Mouse (Mus musculus): Measurements from ENCODE around the gene Tent5a. TPM values are rescaled to one million over a fixed set of nuclear protein-coding genes. Genes with fewer than 3 reads are reported as not detected.

Gene Tent5a
- polyA plus RNA-seq, 1 experiment from 2014 or later: 8.2 TPM

- no peak for ATAC-seq (replicated peaks; ENCODE audit: insufficient number of reproducible peaks, low FRiP score, low TSS enrichment)
- Histone ChIP-seq H3K4me1 (ENCODE audit: control insufficient read depth, insufficient read depth, low read length) (peaks cover 7% of the 10 kb centered on the region), H3K4me3 (ENCODE audit: low read depth, low read length) (peak overlapping the region; percentile 81), H3K36me3 (ENCODE audit: control insufficient read depth, insufficient read depth, low read length) (no peaks in the 10 kb centered on the region), H3K9ac (ENCODE audit: low read depth, low read length) (peak overlapping the region; percentile 77), H3K27me3 (ENCODE audit: control insufficient read depth, insufficient read depth, low read length) (no peaks in the 10 kb centered on the region), H3K27ac (ENCODE audit: low read depth, low read length) (peak overlapping the region; percentile 62; the same call in 1 of the 2 replicates), H3K9me3 (replicated peaks; ENCODE audit: control insufficient read depth, low read length) (no peaks in the 10 kb centered on the region), H3K4me2 (peak overlapping the region; percentile 86)
- WGBS (ENCODE audit: insufficient replicate concordance): 49% methylated on average over 11 of the region's 11 CpGs
Measured at GRCm38 (mm10) chr9:85324158-85324875, 2.8 kb downstream of the Tent5a start.

- Histone ChIP-seq H3K4me3 (ENCODE audit: low read depth, low read length) (no peak overlapping the region), H3K27ac (ENCODE audit: low read depth, low read length) (no peak overlapping the region), H3K9ac (ENCODE audit: low read depth, low read length) (no peak overlapping the region), H3K4me2 (no peak overlapping the region), H3K36me3 (ENCODE audit: control insufficient read depth, insufficient read depth, low read length) (no peaks in the 10 kb centered on the region), H3K4me1 (ENCODE audit: control insufficient read depth, insufficient read depth, low read length) (peaks cover 7% of the 10 kb centered on the region), H3K27me3 (ENCODE audit: control insufficient read depth, insufficient read depth, low read length) (no peaks in the 10 kb centered on the region), H3K9me3 (replicated peaks; ENCODE audit: control insufficient read depth, low read length) (no peaks in the 10 kb centered on the region)
- ATAC-seq (replicated peaks; ENCODE audit: insufficient number of reproducible peaks, low FRiP score, low TSS enrichment): no peak
- 71% methylated on average over 8 of the region's 8 CpGs for WGBS (ENCODE audit: insufficient replicate concordance)
Measured at GRCm38 (mm10) chr9:85320167-85320951, 6.8 kb downstream of the Tent5a start.

- Histone ChIP-seq H3K9ac (ENCODE audit: low read depth, low read length) (no peak overlapping the region), H3K4me3 (ENCODE audit: low read depth, low read length) (no peak overlapping the region), H3K36me3 (ENCODE audit: control insufficient read depth, insufficient read depth, low read length) (no peaks in the 10 kb centered on the region), H3K4me2 (no peak overlapping the region), H3K9me3 (replicated peaks; ENCODE audit: control insufficient read depth, low read length) (no peaks in the 10 kb centered on the region), H3K27me3 (ENCODE audit: control insufficient read depth, insufficient read depth, low read length) (no peaks in the 10 kb centered on the region), H3K4me1 (ENCODE audit: control insufficient read depth, insufficient read depth, low read length) (no peaks in the 10 kb centered on the region), H3K27ac (ENCODE audit: low read depth, low read length) (no peak overlapping the region)
- 56% methylated on average over 1 of the region's 1 CpGs for WGBS (ENCODE audit: insufficient replicate concordance)
- ATAC-seq (replicated peaks; ENCODE audit: insufficient number of reproducible peaks, low FRiP score, low TSS enrichment): no peak
Measured at GRCm38 (mm10) chr9:85316122-85316521, 11.0 kb downstream of the Tent5a start.

GRCm38 (mm10) chr9:85312473-85312872 is 14.7 kb downstream of the Tent5a start, which contains the start of gene Gm11114:
Gm11114 (plus strand) TSS chr9:85312773.
- no peak within 1 kb of the TSS for H3K27ac ChIP-seq (ENCODE audit: low read depth, low read length)
- H3K4me3 ChIP-seq (ENCODE audit: low read depth, low read length): no peak within 1 kb of the TSS
- ATAC-seq (replicated peaks; ENCODE audit: insufficient number of reproducible peaks, low FRiP score, low TSS enrichment): no peak
- H3K9ac ChIP-seq (ENCODE audit: low read depth, low read length): no peak within 1 kb of the TSS
- 80% methylated on average over 6 of the region's 6 CpGs for WGBS (ENCODE audit: insufficient replicate concordance)
- no peaks in the 10 kb centered on the region for H3K36me3 ChIP-seq (ENCODE audit: control insufficient read depth, insufficient read depth, low read length)
- no peak within 1 kb of the TSS for H3K4me2 ChIP-seq
- H3K27me3 ChIP-seq (ENCODE audit: control insufficient read depth, insufficient read depth, low read length): no peaks in the 10 kb centered on the region
- H3K9me3 ChIP-seq (replicated peaks; ENCODE audit: control insufficient read depth, low read length): no peaks in the 10 kb centered on the region
- no peaks in the 10 kb centered on the region for H3K4me1 ChIP-seq (ENCODE audit: control insufficient read depth, insufficient read depth, low read length)

- Histone ChIP-seq H3K4me2 (no peak overlapping the region), H3K4me1 (ENCODE audit: control insufficient read depth, insufficient read depth, low read length) (no peaks in the 10 kb centered on the region), H3K4me3 (ENCODE audit: low read depth, low read length) (no peak overlapping the region), H3K9ac (ENCODE audit: low read depth, low read length) (no peak overlapping the region), H3K27ac (ENCODE audit: low read depth, low read length) (no peak overlapping the region), H3K36me3 (ENCODE audit: control insufficient read depth, insufficient read depth, low read length) (no peaks in the 10 kb centered on the region), H3K27me3 (ENCODE audit: control insufficient read depth, insufficient read depth, low read length) (no peaks in the 10 kb centered on the region), H3K9me3 (replicated peaks; ENCODE audit: control insufficient read depth, low read length) (no peaks in the 10 kb centered on the region)
- WGBS (ENCODE audit: insufficient replicate concordance): 78% methylated on average over 3 of the region's 3 CpGs
- no peak for ATAC-seq (replicated peaks; ENCODE audit: insufficient number of reproducible peaks, low FRiP score, low TSS enrichment)
Measured at GRCm38 (mm10) chr9:85303378-85303777, 23.8 kb downstream of the Tent5a start.

- Histone ChIP-seq H3K4me3 (ENCODE audit: low read depth, low read length) (no peak overlapping the region), H3K9me3 (replicated peaks; ENCODE audit: control insufficient read depth, low read length) (no peaks in the 10 kb centered on the region), H3K9ac (ENCODE audit: low read depth, low read length) (no peak overlapping the region), H3K27me3 (ENCODE audit: control insufficient read depth, insufficient read depth, low read length) (no peaks in the 10 kb centered on the region), H3K27ac (ENCODE audit: low read depth, low read length) (no peak overlapping the region), H3K4me2 (no peak overlapping the region), H3K36me3 (ENCODE audit: control insufficient read depth, insufficient read depth, low read length) (no peaks in the 10 kb centered on the region), H3K4me1 (ENCODE audit: control insufficient read depth, insufficient read depth, low read length) (no peaks in the 10 kb centered on the region)
- WGBS (ENCODE audit: insufficient replicate concordance): 76% methylated on average over 4 of the region's 4 CpGs
- ATAC-seq (replicated peaks; ENCODE audit: insufficient number of reproducible peaks, low FRiP score, low TSS enrichment): no peak
Measured at GRCm38 (mm10) chr9:85302849-85303248, 24.3 kb downstream of the Tent5a start.

- 75% methylated on average over 2 of the region's 2 CpGs for whole genome bisulfite sequencing (ENCODE audit: insufficient replicate concordance)
- no peaks in the 10 kb centered on the region for H3K4me1 ChIP-seq (ENCODE audit: control insufficient read depth, insufficient read depth, low read length)
- no peak overlapping the region for H3K27ac ChIP-seq (ENCODE audit: low read depth, low read length)
- no peaks in the 10 kb centered on the region for H3K36me3 ChIP-seq (ENCODE audit: control insufficient read depth, insufficient read depth, low read length)
- no peak overlapping the region for H3K4me3 ChIP-seq (ENCODE audit: low read depth, low read length)
- no peaks in the 10 kb centered on the region for H3K27me3 ChIP-seq (ENCODE audit: control insufficient read depth, insufficient read depth, low read length)
- H3K9me3 ChIP-seq (replicated peaks; ENCODE audit: control insufficient read depth, low read length): no peaks in the 10 kb centered on the region
- no peak overlapping the region for H3K4me2 ChIP-seq
- no peak for ATAC-seq (replicated peaks; ENCODE audit: insufficient number of reproducible peaks, low FRiP score, low TSS enrichment)
- no peak overlapping the region for H3K9ac ChIP-seq (ENCODE audit: low read depth, low read length)
Measured at GRCm38 (mm10) chr9:85274114-85274513, 53.0 kb downstream of the Tent5a start.
